Mouse (Mus musculus): ENCODE measurements around the gene Iqcf1.

GRCm38 (mm10) chr9:106483136-106483535, 16.6 kb upstream of the Iqcf1 start:
- TF ChIP-seq POLR2A (IDR thresholded peaks at IDR 0.05; ENCODE audit: extremely low read depth, insufficient read depth, low read length), result no peak
- TF ChIP-seq CTCF (IDR thresholded peaks at IDR 0.05; ENCODE audit: extremely low read depth, insufficient read depth, low read length), result no peak
